Mouse (Mus musculus): ENCODE data around the gene Fastkd5. TPM values are rescaled to one million over a fixed set of nuclear protein-coding genes. Genes with fewer than 3 reads are reported as not detected.

The Fastkd5 gene
- 0.94 TPM in 1 of 2 replicates, not detected in the other for polyA plus RNA-seq (2012; ENCODE audit: insufficient read depth, low replicate concordance)

- Histone ChIP-seq H3K36me3 (replicated peaks; ENCODE audit: low read length) (peaks cover 28% of the 10 kb centered on the region), H3K4me1 (peaks cover 41% of the 10 kb centered on the region), H3K4me3 (replicated peaks) (peak within 1 kb of the TSS; percentile 98), H3K9me3 (no peaks in the 10 kb centered on the region), H3K27me3 (replicated peaks) (peaks cover 24% of the 10 kb centered on the region)
- peak; percentile 41; the same call in 1 of the 2 replicates for TF ChIP-seq FLI1 (IDR thresholded peaks at IDR 0.05; ENCODE audit: low read length)
- no peak for TF ChIP-seq GATA1 (IDR thresholded peaks at IDR 0.05; ENCODE audit: borderline replicate concordance, low read length)
These were observed at the start of gene Fastkd5, which contains the start of gene Ubox5 for GRCm38 (mm10) chr2:130629839-130630203. Fastkd5 (minus strand) TSS chr2:130630027. Ubox5 (minus strand) TSS chr2:130630038.

GRCm38 (mm10) chr2:130679154-130679553 lies 49.3 kb upstream of the Fastkd5 start:
- Histone ChIP-seq H3K36me3 (replicated peaks; ENCODE audit: low read length) (peaks cover 97% of the 10 kb centered on the region), H3K4me1 (no peaks in the 10 kb centered on the region; the same call in 1 of the 2 replicates), H3K27me3 (replicated peaks) (no peaks in the 10 kb centered on the region), H3K9me3 (no peaks in the 10 kb centered on the region), H3K4me3 (replicated peaks) (no peak overlapping the region)
- no peak for TF ChIP-seq FLI1 (IDR thresholded peaks at IDR 0.05; ENCODE audit: low read length)
- no peak for TF ChIP-seq GATA1 (IDR thresholded peaks at IDR 0.05; ENCODE audit: borderline replicate concordance, low read length)

DNA sequence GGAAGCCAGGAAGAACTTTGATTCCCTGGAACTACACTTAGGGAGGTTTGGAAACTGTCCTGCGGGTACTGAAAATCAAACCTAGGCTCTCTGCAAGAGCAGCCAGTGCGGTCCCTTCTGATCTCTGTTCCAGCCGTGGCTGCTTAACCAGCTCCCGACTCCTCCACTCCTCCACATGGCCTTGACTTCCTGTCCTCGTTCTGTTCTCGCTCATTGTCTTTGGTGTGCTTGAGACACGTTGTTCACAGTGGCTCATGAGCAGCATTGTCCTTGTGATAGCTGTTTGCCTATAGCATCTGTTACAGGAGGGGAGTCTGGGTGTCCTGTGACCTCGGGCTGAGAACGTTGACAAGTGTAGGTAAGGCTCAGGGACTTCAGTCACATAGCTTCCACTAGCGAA lies 47.4 kb upstream of the Fastkd5 start:
- Histone ChIP-seq H3K9me3 (no peaks in the 10 kb centered on the region), H3K4me3 (replicated peaks) (no peak overlapping the region), H3K36me3 (replicated peaks; ENCODE audit: low read length) (peaks cover 96% of the 10 kb centered on the region), H3K4me1 (no peaks in the 10 kb centered on the region), H3K27me3 (replicated peaks) (no peaks in the 10 kb centered on the region)
- no peak for TF ChIP-seq GATA1 (IDR thresholded peaks at IDR 0.05; ENCODE audit: borderline replicate concordance, low read length)

GRCm38 (mm10) chr2:130667559-130667958 lies 37.7 kb upstream of the Fastkd5 start, which contains the start of gene Itpa:
Itpa (plus strand) TSS chr2:130667610.
- peak; percentile 97 for TF ChIP-seq FLI1 (IDR thresholded peaks at IDR 0.05; ENCODE audit: low read length)
- TF ChIP-seq GATA1 (IDR thresholded peaks at IDR 0.05; ENCODE audit: borderline replicate concordance, low read length), result no peak
- Histone ChIP-seq H3K9me3 (no peaks in the 10 kb centered on the region), H3K4me1 (peaks cover 56% of the 10 kb centered on the region), H3K36me3 (replicated peaks; ENCODE audit: low read length) (peaks cover 34% of the 10 kb centered on the region), H3K4me3 (replicated peaks) (peak within 1 kb of the TSS; percentile 92), H3K27me3 (replicated peaks) (no peaks in the 10 kb centered on the region)

- Histone ChIP-seq H3K36me3 (replicated peaks; ENCODE audit: low read length) (peaks cover 42% of the 10 kb centered on the region), H3K4me3 (replicated peaks) (peak within 1 kb of the TSS; percentile 94), H3K9me3 (no peaks in the 10 kb centered on the region), H3K4me1 (peaks cover 46% of the 10 kb centered on the region), H3K27me3 (replicated peaks) (no peaks in the 10 kb centered on the region)
- TF ChIP-seq GATA1 (IDR thresholded peaks at IDR 0.05; ENCODE audit: borderline replicate concordance, low read length), result no peak
These were observed 34.4 kb upstream of the Fastkd5 start, which contains the start of gene Ddrgk1 for GRCm38 (mm10) chr2:130664102-130664701. Ddrgk1 (minus strand) TSS chr2:130664659.

- Histone ChIP-seq H3K4me1 (peaks cover 38% of the 10 kb centered on the region), H3K27me3 (replicated peaks) (no peaks in the 10 kb centered on the region), H3K9me3 (no peaks in the 10 kb centered on the region), H3K4me3 (replicated peaks) (peak overlapping the region; percentile 94), H3K36me3 (replicated peaks; ENCODE audit: low read length) (peaks cover 51% of the 10 kb centered on the region)
- no peak for TF ChIP-seq GATA1 (IDR thresholded peaks at IDR 0.05; ENCODE audit: borderline replicate concordance, low read length)
- TF ChIP-seq FLI1 (IDR thresholded peaks at IDR 0.05; ENCODE audit: low read length), result no peak
These were observed 33.5 kb upstream of the Fastkd5 start for GRCm38 (mm10) chr2:130663342-130663741.

DNA sequence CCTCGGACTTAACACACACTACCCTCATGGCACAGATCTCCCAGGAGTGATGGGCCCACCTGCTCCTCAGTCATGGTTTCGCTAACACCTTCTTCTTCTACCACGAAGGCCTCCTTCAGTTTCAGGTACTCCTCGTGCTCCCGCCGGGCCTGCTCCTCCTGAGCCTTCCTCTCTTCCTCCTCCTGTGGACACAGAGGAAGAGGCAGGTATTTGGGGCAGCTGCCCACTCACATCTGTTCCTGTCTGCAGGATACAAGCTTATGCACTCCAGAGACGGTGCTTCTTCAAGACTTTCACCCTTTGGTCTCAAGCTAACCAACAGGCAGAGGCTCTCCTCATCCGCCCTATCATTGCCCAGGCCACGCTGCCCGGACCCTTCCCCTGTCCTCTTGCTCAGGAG lies 28.7 kb upstream of the Fastkd5 start:
- no peaks in the 10 kb centered on the region for H3K9me3 ChIP-seq
- H3K27me3 ChIP-seq (replicated peaks), result no peaks in the 10 kb centered on the region
- H3K36me3 ChIP-seq (replicated peaks; ENCODE audit: low read length), result peaks cover 98% of the 10 kb centered on the region
- no peak overlapping the region for H3K4me3 ChIP-seq (replicated peaks)
- H3K4me1 ChIP-seq, result peaks cover 11% of the 10 kb centered on the region
- no peak for TF ChIP-seq GATA1 (IDR thresholded peaks at IDR 0.05; ENCODE audit: borderline replicate concordance, low read length)
- TF ChIP-seq FLI1 (IDR thresholded peaks at IDR 0.05; ENCODE audit: low read length), result no peak

DNA sequence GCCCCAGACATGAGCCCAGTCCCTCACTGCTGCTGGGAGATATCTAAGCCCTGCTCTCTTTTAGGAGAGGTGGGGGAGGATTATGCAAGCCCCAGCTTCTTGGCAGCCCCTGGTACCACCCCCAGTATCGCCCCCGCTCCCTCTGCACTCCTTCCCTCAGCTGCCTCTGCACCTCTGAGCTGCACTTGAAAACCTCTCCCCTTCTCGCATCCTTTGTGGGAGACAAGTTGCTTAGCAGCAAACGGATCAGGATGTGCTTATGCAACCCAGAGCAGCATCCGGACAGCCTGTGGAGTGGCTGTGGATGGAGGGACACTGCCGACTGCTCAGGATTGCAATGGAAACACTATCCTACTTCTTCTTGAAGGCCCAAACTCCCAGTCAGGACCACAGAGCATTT lies 27.7 kb upstream of the Fastkd5 start:
- no peak overlapping the region for H3K4me3 ChIP-seq (replicated peaks)
- H3K9me3 ChIP-seq, result no peaks in the 10 kb centered on the region
- peaks cover 1% of the 10 kb centered on the region; the same call in 1 of the 2 replicates for H3K4me1 ChIP-seq
- H3K36me3 ChIP-seq (replicated peaks; ENCODE audit: low read length), result peaks cover 97% of the 10 kb centered on the region
- H3K27me3 ChIP-seq (replicated peaks), result no peaks in the 10 kb centered on the region
- TF ChIP-seq GATA1 (IDR thresholded peaks at IDR 0.05; ENCODE audit: borderline replicate concordance, low read length) (no peak), FLI1 (IDR thresholded peaks at IDR 0.05; ENCODE audit: low read length) (no peak)

- Histone ChIP-seq H3K9me3 (no peaks in the 10 kb centered on the region), H3K4me1 (no peaks in the 10 kb centered on the region), H3K4me3 (replicated peaks) (no peak overlapping the region), H3K36me3 (replicated peaks; ENCODE audit: low read length) (peaks cover 94% of the 10 kb centered on the region), H3K27me3 (replicated peaks) (no peaks in the 10 kb centered on the region)
- no peak for TF ChIP-seq GATA1 (IDR thresholded peaks at IDR 0.05; ENCODE audit: borderline replicate concordance, low read length)
- no peak for TF ChIP-seq FLI1 (IDR thresholded peaks at IDR 0.05; ENCODE audit: low read length)
These were observed 26.7 kb upstream of the Fastkd5 start for GRCm38 (mm10) chr2:130656536-130656935.

GRCm38 (mm10) chr2:130655660-130656339 lies 26.0 kb upstream of the Fastkd5 start:
- Histone ChIP-seq H3K27me3 (replicated peaks) (no peaks in the 10 kb centered on the region), H3K4me3 (replicated peaks) (no peak overlapping the region), H3K4me1 (no peaks in the 10 kb centered on the region), H3K9me3 (no peaks in the 10 kb centered on the region), H3K36me3 (replicated peaks; ENCODE audit: low read length) (peaks cover 93% of the 10 kb centered on the region)
- no peak for TF ChIP-seq FLI1 (IDR thresholded peaks at IDR 0.05; ENCODE audit: low read length)

All from megakaryocyte, embryonic 14.5 days (primary cell).